Mouse (Mus musculus) c-Kit-positive CD71-positive TER-119-positive erythroid progenitor cells, embryonic 14.5 days (primary cell): Measurements from ENCODE around the gene Snd1.

Experiments
- DNase-seq: peaks from one replicate; pipeline ENCODE4 v3.0.0-alpha.2; 2013; ENCODE audit warnings: low spot score

The Snd1 gene

GRCm38 (mm10) chr6:28803678-28804279 is 328.8 kb downstream of the Snd1 start:
- DNase-seq, result no peak

GRCm38 (mm10) chr6:28804751-28805150 is 329.8 kb downstream of the Snd1 start:
- no peak for DNase-seq

GRCm38 (mm10) chr6:28813057-28813456 is 338.1 kb downstream of the Snd1 start:
- DNase-seq, result no peak

GRCm38 (mm10) chr6:28814895-28815294 is 340.0 kb downstream of the Snd1 start:
- no peak for DNase-seq

- DNase-seq, result no peak
These were observed 342.1 kb downstream of the Snd1 start for GRCm38 (mm10) chr6:28817039-28817438.

- DNase-seq, result no peak
These were observed 344.8 kb downstream of the Snd1 start for GRCm38 (mm10) chr6:28819509-28820358.

- DNase-seq, result no peak
These were observed 347.4 kb downstream of the Snd1 start for GRCm38 (mm10) chr6:28822296-28822695.

- DNase-seq, result no peak
These were observed 348.4 kb downstream of the Snd1 start for GRCm38 (mm10) chr6:28823375-28823774.

GRCm38 (mm10) chr6:28823802-28824201 is 348.9 kb downstream of the Snd1 start:
- DNase-seq, result no peak

- no peak for DNase-seq
These were observed 351.0 kb downstream of the Snd1 start for GRCm38 (mm10) chr6:28825894-28826293.

GRCm38 (mm10) chr6:28826689-28827389 is 351.9 kb downstream of the Snd1 start:
- DNase-seq, result no peak

GRCm38 (mm10) chr6:28827565-28827964 is 352.6 kb downstream of the Snd1 start:
- DNase-seq, result no peak

- no peak for DNase-seq
These were observed 353.7 kb downstream of the Snd1 start for GRCm38 (mm10) chr6:28828593-28828992.

- DNase-seq, result no peak
These were observed 355.4 kb downstream of the Snd1 start for GRCm38 (mm10) chr6:28830306-28830705.

GRCm38 (mm10) chr6:28831011-28831853 is 356.3 kb downstream of the Snd1 start, which contains the start of gene Lrrc4:
Lrrc4 (minus strand) TSS chr6:28831747.
- no peak for DNase-seq

GRCm38 (mm10) chr6:28831854-28832750 is 357.2 kb downstream of the Snd1 start:
- no peak for DNase-seq

- DNase-seq, result no peak
These were observed 357.9 kb downstream of the Snd1 start for GRCm38 (mm10) chr6:28832751-28833291.

- DNase-seq, result no peak
These were observed 358.5 kb downstream of the Snd1 start for GRCm38 (mm10) chr6:28833380-28833822.

GRCm38 (mm10) chr6:28834046-28834445 is 359.1 kb downstream of the Snd1 start:
- no peak for DNase-seq

GRCm38 (mm10) chr6:28836600-28836999 is 361.7 kb downstream of the Snd1 start:
- no peak for DNase-seq
